Mouse (Mus musculus): ENCODE measurements around the gene Pdcd2l. TPM values are rescaled to one million over a fixed set of nuclear protein-coding genes. Genes with fewer than 3 reads are reported as not detected.

Pdcd2l gene
- polyA plus RNA-seq, 1 experiment from 2014 or later, result 66.5 TPM

DNA sequence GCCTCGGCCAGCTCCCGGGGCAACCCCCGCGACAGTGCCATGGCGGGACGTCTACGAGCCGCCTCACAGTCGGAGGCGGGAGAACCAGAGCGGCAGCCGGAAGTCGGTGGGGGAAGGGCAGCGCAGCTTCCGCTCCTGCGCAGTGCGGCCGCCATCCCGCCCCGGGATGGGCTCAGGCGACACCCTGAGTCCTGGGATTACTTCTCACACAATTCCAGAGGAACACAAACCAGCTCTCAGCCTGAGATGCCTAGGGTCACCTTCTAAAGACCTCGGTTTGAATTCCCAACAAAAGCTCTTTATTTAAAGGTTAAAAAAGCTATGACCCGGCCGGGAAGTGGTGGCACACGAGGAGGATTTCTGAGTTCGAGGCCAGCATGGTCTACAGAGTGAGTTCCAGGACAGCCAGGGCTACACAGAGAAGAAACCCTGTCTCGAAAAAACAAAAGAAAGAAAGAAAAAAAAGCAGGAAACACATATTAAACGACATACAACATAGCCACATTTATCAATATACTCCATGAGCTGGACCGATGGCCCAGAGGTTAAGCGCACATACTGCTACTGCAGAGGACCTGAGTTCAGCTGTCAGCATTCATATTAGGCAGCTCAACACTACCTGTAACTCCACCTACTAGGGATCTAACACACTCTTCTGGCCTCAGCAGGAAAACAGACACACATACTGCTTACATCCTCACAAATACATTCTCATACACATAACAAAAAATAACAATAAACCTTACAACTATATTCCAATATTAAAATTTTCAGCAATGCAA is 27.8 kb downstream of the Pdcd2l start:
- no peaks in the 10 kb centered on the region for H3K27me3 ChIP-seq (ENCODE audit: control insufficient read depth, insufficient read depth, low read length)
- peak; percentile 97 for ATAC-seq (replicated peaks; ENCODE audit: low FRiP score)
- peaks cover under 1% of the 10 kb centered on the region; the same call in 1 of the 2 replicates for H3K36me3 ChIP-seq (ENCODE audit: control insufficient read depth, insufficient read depth, low read length)
- H3K9me3 ChIP-seq (ENCODE audit: control insufficient read depth, low read length), result no peaks in the 10 kb centered on the region
- H3K27ac ChIP-seq (ENCODE audit: low read depth, low read length), result peak overlapping the region; percentile 85
- 8% methylated on average over 30 of the region's 30 CpGs for WGBS
- H3K4me3 ChIP-seq (ENCODE audit: low read depth, low read length), result peak overlapping the region; percentile 93
- DNase-seq (ENCODE audit: low spot score), result peak; percentile 96
- no peaks in the 10 kb centered on the region; the same call in 1 of the 2 replicates for H3K4me1 ChIP-seq (replicated peaks; ENCODE audit: control insufficient read depth, insufficient read depth, low read length)
- peak overlapping the region; percentile 93 for H3K9ac ChIP-seq (ENCODE audit: low read length)
- peak overlapping the region; percentile 75 for H3K4me2 ChIP-seq (ENCODE audit: low read depth, low read length, severe bottlenecking)

DNA sequence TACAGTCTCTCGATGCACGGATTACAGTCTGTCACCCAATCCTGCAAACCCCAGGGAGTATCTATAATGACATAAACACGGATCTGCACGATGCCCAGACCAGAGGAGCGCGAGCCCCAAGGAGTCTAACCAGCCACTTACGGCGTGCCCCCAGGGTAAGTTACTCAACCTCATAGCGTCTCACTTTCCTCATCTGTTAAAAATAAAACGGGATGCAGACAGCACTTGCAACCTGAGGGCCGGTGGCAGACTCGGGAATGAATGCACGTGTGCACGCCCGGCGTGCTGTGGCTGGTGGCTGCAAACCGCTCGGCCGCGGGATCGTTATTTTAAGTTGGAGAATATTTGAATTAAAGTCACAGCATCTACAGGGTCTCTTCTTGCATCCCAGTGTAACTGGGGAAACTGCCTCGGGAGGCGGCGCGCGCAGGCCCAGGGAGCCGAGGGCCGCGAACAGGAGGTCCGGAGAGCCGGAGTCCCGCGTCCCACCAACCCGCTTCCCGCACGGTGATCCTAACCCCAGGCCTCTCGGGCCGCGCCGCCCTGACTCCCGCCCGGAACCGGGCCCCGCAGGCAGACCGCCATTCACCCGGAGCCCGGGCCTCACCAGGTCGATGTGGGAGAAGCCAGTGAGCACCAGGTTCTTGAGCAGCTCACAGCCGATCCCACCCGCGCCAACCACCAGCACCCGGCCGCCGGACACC is 28.5 kb downstream of the Pdcd2l start:
- Histone ChIP-seq H3K9ac (ENCODE audit: low read length) (peak overlapping the region; percentile 93), H3K4me1 (replicated peaks; ENCODE audit: control insufficient read depth, insufficient read depth, low read length) (no peaks in the 10 kb centered on the region; the same call in 1 of the 2 replicates), H3K4me3 (ENCODE audit: low read depth, low read length) (peak overlapping the region; percentile 93), H3K27ac (ENCODE audit: low read depth, low read length) (peak overlapping the region; percentile 85), H3K9me3 (ENCODE audit: control insufficient read depth, low read length) (no peaks in the 10 kb centered on the region), H3K27me3 (ENCODE audit: control insufficient read depth, insufficient read depth, low read length) (no peaks in the 10 kb centered on the region), H3K36me3 (ENCODE audit: control insufficient read depth, insufficient read depth, low read length) (peaks cover 5% of the 10 kb centered on the region; the same call in 1 of the 2 replicates), H3K4me2 (ENCODE audit: low read depth, low read length, severe bottlenecking) (peak overlapping the region; percentile 75)
- WGBS, result under 1% methylated on average over 54 of the region's 54 CpGs
- DNase-seq (ENCODE audit: low spot score), result no peak
- ATAC-seq (replicated peaks; ENCODE audit: low FRiP score), result no peak

GRCm38 (mm10) chr7:34166850-34167249 is 29.6 kb downstream of the Pdcd2l start:
- Histone ChIP-seq H3K4me2 (ENCODE audit: low read depth, low read length, severe bottlenecking) (no peak overlapping the region), H3K36me3 (ENCODE audit: control insufficient read depth, insufficient read depth, low read length) (peaks cover 10% of the 10 kb centered on the region; the same call in 1 of the 2 replicates), H3K9me3 (ENCODE audit: control insufficient read depth, low read length) (no peaks in the 10 kb centered on the region), H3K4me1 (replicated peaks; ENCODE audit: control insufficient read depth, insufficient read depth, low read length) (no peaks in the 10 kb centered on the region; the same call in 1 of the 2 replicates), H3K27ac (ENCODE audit: low read depth, low read length) (no peak overlapping the region), H3K9ac (ENCODE audit: low read length) (no peak overlapping the region), H3K27me3 (ENCODE audit: control insufficient read depth, insufficient read depth, low read length) (no peaks in the 10 kb centered on the region), H3K4me3 (ENCODE audit: low read depth, low read length) (peak overlapping the region; percentile 9; the same call in 1 of the 2 replicates)
- no peak for ATAC-seq (replicated peaks; ENCODE audit: low FRiP score)
- WGBS, result 51% methylated on average over 4 of the region's 4 CpGs
- DNase-seq (ENCODE audit: low spot score), result peak; percentile 70

DNA sequence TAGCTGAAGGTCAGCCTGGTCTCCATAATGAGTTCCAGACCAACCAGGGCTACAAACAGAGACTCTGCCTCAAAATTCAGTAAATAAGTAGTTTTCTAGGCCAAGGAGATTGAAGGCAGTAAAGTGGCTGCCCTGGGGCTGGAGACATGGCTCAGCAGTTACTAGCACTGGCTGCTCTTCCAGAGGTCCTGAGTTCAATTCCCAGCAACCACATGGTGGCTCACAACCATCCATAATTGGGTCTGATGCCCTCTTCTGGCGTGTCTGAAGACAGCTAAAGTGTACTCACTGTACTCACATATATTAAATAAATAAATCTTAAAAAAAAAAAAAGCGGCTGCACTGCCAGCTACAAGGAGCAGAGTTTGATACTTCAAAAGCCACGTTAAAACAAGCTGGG is 30.5 kb downstream of the Pdcd2l start:
- Histone ChIP-seq H3K9ac (ENCODE audit: low read length) (no peak overlapping the region), H3K4me3 (ENCODE audit: low read depth, low read length) (no peak overlapping the region), H3K36me3 (ENCODE audit: control insufficient read depth, insufficient read depth, low read length) (peaks cover 16% of the 10 kb centered on the region; the same call in 1 of the 2 replicates), H3K9me3 (ENCODE audit: control insufficient read depth, low read length) (no peaks in the 10 kb centered on the region), H3K27ac (ENCODE audit: low read depth, low read length) (no peak overlapping the region), H3K27me3 (ENCODE audit: control insufficient read depth, insufficient read depth, low read length) (no peaks in the 10 kb centered on the region), H3K4me1 (replicated peaks; ENCODE audit: control insufficient read depth, insufficient read depth, low read length) (no peaks in the 10 kb centered on the region; the same call in 1 of the 2 replicates), H3K4me2 (ENCODE audit: low read depth, low read length, severe bottlenecking) (no peak overlapping the region)
- 80% methylated on average over 3 of the region's 3 CpGs for WGBS
- DNase-seq (ENCODE audit: low spot score) (no peak), ATAC-seq (replicated peaks; ENCODE audit: low FRiP score) (no peak)

DNA sequence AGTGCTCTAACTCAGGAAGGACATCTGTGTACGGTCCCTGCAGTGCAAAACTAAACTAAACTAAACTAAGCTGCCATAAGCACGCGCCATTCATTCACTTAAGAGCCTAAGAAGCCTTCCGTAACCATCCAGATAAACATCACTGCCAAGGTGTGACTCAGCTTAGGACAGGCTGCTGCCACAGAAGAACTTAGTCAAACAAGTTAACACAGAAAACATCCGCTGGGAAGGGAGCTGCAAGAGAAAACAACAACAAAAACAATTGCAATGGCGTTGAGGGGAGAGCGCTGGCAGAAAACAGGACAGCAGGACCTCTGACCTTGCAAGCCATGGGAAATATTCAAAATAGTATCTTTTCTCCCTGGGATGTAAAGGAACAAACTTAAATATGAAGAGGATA is 31.8 kb downstream of the Pdcd2l start:
- Histone ChIP-seq H3K4me2 (ENCODE audit: low read depth, low read length, severe bottlenecking) (no peak overlapping the region), H3K27ac (ENCODE audit: low read depth, low read length) (no peak overlapping the region), H3K9ac (ENCODE audit: low read length) (no peak overlapping the region), H3K4me1 (replicated peaks; ENCODE audit: control insufficient read depth, insufficient read depth, low read length) (no peaks in the 10 kb centered on the region; the same call in 1 of the 2 replicates), H3K36me3 (ENCODE audit: control insufficient read depth, insufficient read depth, low read length) (peaks cover 22% of the 10 kb centered on the region; the same call in 1 of the 2 replicates), H3K27me3 (ENCODE audit: control insufficient read depth, insufficient read depth, low read length) (no peaks in the 10 kb centered on the region), H3K4me3 (ENCODE audit: low read depth, low read length) (no peak overlapping the region), H3K9me3 (ENCODE audit: control insufficient read depth, low read length) (no peaks in the 10 kb centered on the region)
- no peak for DNase-seq (ENCODE audit: low spot score)
- WGBS, result 93% methylated on average over 7 of the region's 7 CpGs
- ATAC-seq (replicated peaks; ENCODE audit: low FRiP score), result no peak

DNA sequence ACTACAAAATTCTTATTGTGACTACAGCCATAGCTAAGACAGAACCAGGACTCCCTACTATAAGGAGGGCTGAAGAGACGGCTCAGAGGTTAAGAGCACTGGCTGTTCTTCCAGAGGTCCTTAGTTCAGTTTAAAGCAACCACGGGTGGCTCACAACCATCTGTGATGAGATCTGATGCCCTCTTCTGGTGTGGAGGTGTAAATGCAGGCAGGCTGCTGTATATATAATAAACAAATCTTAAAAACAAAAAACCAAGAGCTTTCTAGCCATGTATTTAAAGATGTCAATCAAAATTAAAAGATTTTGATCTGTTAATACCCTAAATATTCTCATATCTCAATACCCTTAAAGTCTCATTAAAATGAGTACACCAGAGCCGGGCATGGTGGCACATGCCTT is 37.3 kb downstream of the Pdcd2l start:
- H3K36me3 ChIP-seq (ENCODE audit: control insufficient read depth, insufficient read depth, low read length), result peaks cover 44% of the 10 kb centered on the region; the same call in 1 of the 2 replicates
- no peaks in the 10 kb centered on the region for H3K27me3 ChIP-seq (ENCODE audit: control insufficient read depth, insufficient read depth, low read length)
- 92% methylated on average over 3 of the region's 3 CpGs for WGBS
- no peaks in the 10 kb centered on the region for H3K9me3 ChIP-seq (ENCODE audit: control insufficient read depth, low read length)
- no peak overlapping the region for H3K9ac ChIP-seq (ENCODE audit: low read length)
- no peak for DNase-seq (ENCODE audit: low spot score)
- no peak overlapping the region for H3K4me2 ChIP-seq (ENCODE audit: low read depth, low read length, severe bottlenecking)
- ATAC-seq (replicated peaks; ENCODE audit: low FRiP score), result no peak
- no peak overlapping the region for H3K27ac ChIP-seq (ENCODE audit: low read depth, low read length)
- H3K4me1 ChIP-seq (replicated peaks; ENCODE audit: control insufficient read depth, insufficient read depth, low read length), result no peaks in the 10 kb centered on the region
- no peak overlapping the region for H3K4me3 ChIP-seq (ENCODE audit: low read depth, low read length)

GRCm38 (mm10) chr7:34157994-34158393 is 38.5 kb downstream of the Pdcd2l start:
- Histone ChIP-seq H3K4me1 (replicated peaks; ENCODE audit: control insufficient read depth, insufficient read depth, low read length) (no peaks in the 10 kb centered on the region), H3K27ac (ENCODE audit: low read depth, low read length) (no peak overlapping the region), H3K9ac (ENCODE audit: low read length) (no peak overlapping the region), H3K4me2 (ENCODE audit: low read depth, low read length, severe bottlenecking) (no peak overlapping the region), H3K36me3 (ENCODE audit: control insufficient read depth, insufficient read depth, low read length) (peaks cover 44% of the 10 kb centered on the region; the same call in 1 of the 2 replicates), H3K9me3 (ENCODE audit: control insufficient read depth, low read length) (no peaks in the 10 kb centered on the region), H3K4me3 (ENCODE audit: low read depth, low read length) (no peak overlapping the region), H3K27me3 (ENCODE audit: control insufficient read depth, insufficient read depth, low read length) (no peaks in the 10 kb centered on the region)
- DNase-seq (ENCODE audit: low spot score) (peak; percentile 13), ATAC-seq (replicated peaks; ENCODE audit: low FRiP score) (no peak)
- 97% methylated on average over 3 of the region's 3 CpGs for WGBS

DNA sequence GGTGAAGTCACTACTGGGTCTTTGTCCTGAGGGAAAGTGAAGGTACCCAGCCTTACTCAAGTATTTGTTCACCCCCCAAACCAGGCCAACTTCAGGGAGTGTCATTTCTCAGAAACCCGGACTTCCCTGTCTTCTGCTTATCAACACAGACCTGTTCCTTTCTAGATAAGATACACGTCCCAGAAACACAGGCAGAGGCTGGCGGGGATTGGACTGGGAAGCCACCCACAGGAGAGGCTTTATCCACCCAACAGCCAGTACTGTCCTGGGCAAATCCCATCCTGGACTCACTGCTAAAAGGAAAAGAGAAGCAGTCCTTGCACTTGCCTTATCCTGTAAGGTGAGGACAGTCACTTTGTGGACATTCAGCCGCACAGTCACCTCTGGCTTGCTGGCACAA is 49.3 kb downstream of the Pdcd2l start:
- Histone ChIP-seq H3K27ac (ENCODE audit: low read depth, low read length) (no peak overlapping the region), H3K36me3 (ENCODE audit: control insufficient read depth, insufficient read depth, low read length) (peaks cover 47% of the 10 kb centered on the region), H3K27me3 (ENCODE audit: control insufficient read depth, insufficient read depth, low read length) (no peaks in the 10 kb centered on the region), H3K4me3 (ENCODE audit: low read depth, low read length) (no peak overlapping the region), H3K9ac (ENCODE audit: low read length) (no peak overlapping the region), H3K4me1 (replicated peaks; ENCODE audit: control insufficient read depth, insufficient read depth, low read length) (no peaks in the 10 kb centered on the region), H3K9me3 (ENCODE audit: control insufficient read depth, low read length) (no peaks in the 10 kb centered on the region), H3K4me2 (ENCODE audit: low read depth, low read length, severe bottlenecking) (no peak overlapping the region)
- 91% methylated on average over 4 of the region's 4 CpGs for WGBS
- ATAC-seq (replicated peaks; ENCODE audit: low FRiP score) (no peak), DNase-seq (ENCODE audit: low spot score) (no peak)

Data from forebrain, embryonic 11.5 days (tissue).